Mouse (Mus musculus) gastrocnemius, adult 2 months (tissue): ENCODE measurements at regions not wholly inside any gene's neighbourhood (a gene's known extent, or its start where the extent isn't known, plus 50 kb on each side); places are given as distances from the start of the nearest gene placed in this dataset.

Experiments used
- DNase-seq: peaks from one replicate; pipeline ENCODE4 v3.0.0; 2022
- H3K27ac ChIP-seq: fragments of 200-600 bp; 2 replicates; pipeline ENCODE4 v1.8.1; 2022; ENCODE audit warnings: mild to moderate bottlenecking
- H3K4me3 ChIP-seq: fragments of 200-600 bp; 2 replicates; pipeline ENCODE4 v1.8.1; 2022; ENCODE audit warnings: mild to moderate bottlenecking, moderate library complexity
- CTCF ChIP-seq: fragments of 200-600 bp; IDR thresholded peaks from 2 replicates; pipeline ENCODE4 v1.8.1; 2022; ENCODE audit warnings: antibody characterized with exemption, mild to moderate bottlenecking, moderate library complexity
- intact Hi-C: fragments of 180-260 bp; cut with DNase I; formaldehyde crosslinking; loops from one replicate; pipeline ENCODE4 v1.15.1; 2025

DNA sequence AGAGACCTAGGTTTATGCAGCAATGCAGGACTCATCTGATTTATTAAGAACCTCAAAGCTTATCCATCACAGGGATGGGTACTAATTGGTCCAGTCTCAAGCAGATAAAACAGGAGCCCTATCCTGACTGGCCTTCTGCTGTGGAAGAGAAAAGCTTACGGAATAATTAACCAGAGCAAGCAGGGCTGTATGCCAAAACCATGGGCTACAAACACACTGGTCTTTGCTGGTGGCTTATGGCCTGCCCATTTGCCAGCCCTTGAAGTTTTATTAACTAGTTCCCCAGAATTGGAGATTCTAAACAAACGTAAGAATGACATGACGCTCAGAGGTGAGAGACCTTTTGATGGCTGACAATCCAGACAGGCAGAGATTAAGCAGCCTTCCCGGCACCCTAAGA is 83.4 kb upstream of the Rbms3 start:
- TF ChIP-seq CTCF: no peak
- intact Hi-C loops: no loop called here
- H3K4me3 ChIP-seq: no peak overlapping the region

DNA sequence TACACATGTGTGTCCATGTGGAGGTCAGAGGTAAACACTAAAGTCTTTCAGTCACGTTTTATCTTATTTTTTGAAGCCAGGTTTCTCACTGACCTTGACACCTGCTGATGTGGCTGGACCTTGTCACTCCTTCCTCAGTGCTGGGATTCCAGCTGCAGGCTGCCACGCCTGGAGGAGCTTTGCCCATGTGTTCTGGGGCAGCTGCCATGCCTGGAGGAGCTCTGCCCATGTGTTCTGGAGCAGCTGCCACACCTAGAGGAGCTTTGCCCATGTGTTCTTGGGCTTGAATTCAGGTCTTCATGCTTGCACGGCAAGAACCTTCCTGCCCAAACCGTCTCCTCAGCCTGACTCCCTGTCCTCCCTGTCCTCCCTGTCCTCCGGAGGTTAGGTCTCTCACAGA is 82.1 kb upstream of the Rbms3 start:
- intact Hi-C loops: no loop called here
- H3K4me3 ChIP-seq: no peak overlapping the region
- TF ChIP-seq CTCF: no peak
- DNase-seq: no peak
- no peak overlapping the region for H3K27ac ChIP-seq

More for the DNA sequence above, 83.4 kb upstream of the Rbms3 start:
- no peak for DNase-seq
- no peak overlapping the region for H3K27ac ChIP-seq

- TF ChIP-seq CTCF: no peak
- intact Hi-C loops: no loop called here
- no peak for DNase-seq
- H3K27ac ChIP-seq: no peak overlapping the region
- no peak overlapping the region for H3K4me3 ChIP-seq
These were observed 81.3 kb upstream of the Rbms3 start for GRCm38 (mm10) chr9:117710966-117711365.

GRCm38 (mm10) chr9:117709677-117710076 is 80.0 kb upstream of the Rbms3 start:
- H3K27ac ChIP-seq: no peak overlapping the region
- H3K4me3 ChIP-seq: no peak overlapping the region
- intact Hi-C loops: no loop called here
- TF ChIP-seq CTCF: no peak
- DNase-seq: no peak

GRCm38 (mm10) chr9:117693001-117693400 is 63.3 kb upstream of the Rbms3 start:
- intact Hi-C loops: no loop called here
- no peak for TF ChIP-seq CTCF
- H3K4me3 ChIP-seq: no peak overlapping the region
- DNase-seq: no peak
- H3K27ac ChIP-seq: no peak overlapping the region

DNA sequence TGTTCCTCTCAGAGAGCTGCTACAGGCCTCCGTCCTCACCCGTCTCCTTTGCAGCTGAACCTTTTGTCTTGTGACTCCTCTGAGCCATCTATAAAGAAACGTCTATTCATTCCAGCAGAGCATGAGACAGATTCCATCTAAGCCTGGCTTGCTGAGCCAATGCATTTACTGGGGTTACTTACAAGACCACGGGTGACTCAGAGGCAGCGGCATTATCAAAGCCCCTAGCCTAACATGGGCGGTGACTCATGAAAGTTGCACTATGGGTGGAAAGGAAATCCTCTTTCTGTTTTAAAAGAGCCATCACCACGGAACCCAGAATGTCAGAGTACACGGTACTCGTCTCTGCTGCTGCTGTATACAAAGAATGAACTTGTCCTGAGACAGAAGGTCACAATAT is 62.8 kb upstream of the Rbms3 start:
- intact Hi-C loops: no loop called here
- DNase-seq: no peak
- TF ChIP-seq CTCF: no peak
- Histone ChIP-seq H3K27ac (no peak overlapping the region), H3K4me3 (no peak overlapping the region)

DNA sequence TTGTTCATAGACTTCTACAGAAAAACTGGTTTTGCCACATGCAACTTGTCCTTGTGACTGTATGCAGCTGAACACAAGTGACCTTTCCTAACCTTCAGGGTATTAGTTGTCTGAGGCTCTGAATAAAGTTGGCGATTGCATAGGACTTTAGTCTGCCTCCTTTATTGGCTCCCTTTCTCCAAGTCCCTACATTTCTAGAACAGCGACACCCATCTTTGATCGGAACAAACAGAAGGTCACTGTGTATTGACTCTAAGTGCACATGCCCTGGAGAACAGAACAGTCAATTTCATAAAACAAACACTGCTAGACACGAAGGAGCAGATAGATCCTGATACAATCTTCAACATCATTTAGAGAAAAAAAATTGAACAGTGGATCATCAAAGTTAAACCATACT is 60.2 kb upstream of the Rbms3 start:
- no peak for TF ChIP-seq CTCF

More for the DNA sequence above, 60.2 kb upstream of the Rbms3 start:
- Histone ChIP-seq H3K4me3 (no peak overlapping the region), H3K27ac (no peak overlapping the region)
- intact Hi-C loops: no loop called here
- DNase-seq: no peak
